Mouse (Mus musculus): ENCODE measurements around the gene Tdrd9. TPM values are rescaled to one million over a fixed set of nuclear protein-coding genes. Genes with fewer than 3 reads are reported as not detected.

Tdrd9 gene
- 0.19 and 0.88 TPM in 2 replicates for polyA plus RNA-seq (2015; fragmentation: Nextera tagmentation; extraction: Ambion mirVana)

GRCm38 (mm10) chr12:111971231-111971686 lies at the start of gene Tdrd9:
Tdrd9 (plus strand) TSS chr12:111971559.
- H3K36me3 ChIP-seq, result no peaks in the 10 kb centered on the region
- H3K4me2 ChIP-seq, result no peak within 1 kb of the TSS
- no peaks in the 10 kb centered on the region for H3K27me3 ChIP-seq
- no peak within 1 kb of the TSS for H3K27ac ChIP-seq
- peaks cover 1% of the 10 kb centered on the region; the same call in 1 of the 2 replicates for H3K4me1 ChIP-seq
- no peaks in the 10 kb centered on the region for H3K9me3 ChIP-seq
- H3K4me3 ChIP-seq, result no peak within 1 kb of the TSS
- no peak within 1 kb of the TSS for H3K9ac ChIP-seq
- no peak for ATAC-seq (ENCODE audit: insufficient number of reproducible peaks, low FRiP score, low TSS enrichment, low read depth)
- WGBS, result 80% methylated on average over 18 of the region's 18 CpGs

GRCm38 (mm10) chr12:111923117-111923516 lies 48.2 kb upstream of the Tdrd9 start:
- no peak for ATAC-seq (ENCODE audit: insufficient number of reproducible peaks, low FRiP score, low TSS enrichment, low read depth)
- no peak overlapping the region for H3K27ac ChIP-seq
- H3K4me2 ChIP-seq, result no peak overlapping the region
- H3K27me3 ChIP-seq, result no peaks in the 10 kb centered on the region
- H3K4me3 ChIP-seq, result no peak overlapping the region
- no peaks in the 10 kb centered on the region for H3K36me3 ChIP-seq
- H3K9ac ChIP-seq, result no peak overlapping the region
- no peaks in the 10 kb centered on the region for H3K9me3 ChIP-seq
- WGBS, result 80% methylated on average over 6 of the region's 6 CpGs
- peaks cover 14% of the 10 kb centered on the region for H3K4me1 ChIP-seq

GRCm38 (mm10) chr12:111927338-111927737 lies 44.0 kb upstream of the Tdrd9 start:
- no peaks in the 10 kb centered on the region for H3K36me3 ChIP-seq
- H3K4me3 ChIP-seq, result no peak overlapping the region
- H3K9me3 ChIP-seq, result no peaks in the 10 kb centered on the region
- H3K9ac ChIP-seq, result no peak overlapping the region
- no peak overlapping the region for H3K4me2 ChIP-seq
- no peak overlapping the region for H3K27ac ChIP-seq
- no peaks in the 10 kb centered on the region for H3K27me3 ChIP-seq
- peaks cover 11% of the 10 kb centered on the region for H3K4me1 ChIP-seq
- 64% methylated on average over 1 of the region's 1 CpGs for WGBS
- no peak for ATAC-seq (ENCODE audit: insufficient number of reproducible peaks, low FRiP score, low TSS enrichment, low read depth)

GRCm38 (mm10) chr12:111928411-111928966 lies 42.9 kb upstream of the Tdrd9 start:
- Histone ChIP-seq H3K9me3 (no peaks in the 10 kb centered on the region), H3K4me1 (peaks cover 23% of the 10 kb centered on the region), H3K4me2 (no peak overlapping the region), H3K9ac (no peak overlapping the region), H3K4me3 (no peak overlapping the region), H3K36me3 (no peaks in the 10 kb centered on the region), H3K27ac (no peak overlapping the region), H3K27me3 (no peaks in the 10 kb centered on the region)
- WGBS, result 68% methylated on average over 18 of the region's 18 CpGs
- no peak; the same call in 1 of the 2 replicates for ATAC-seq (ENCODE audit: insufficient number of reproducible peaks, low FRiP score, low TSS enrichment, low read depth)

GRCm38 (mm10) chr12:111931411-111932025 lies 39.8 kb upstream of the Tdrd9 start:
- Histone ChIP-seq H3K4me1 (peaks cover 34% of the 10 kb centered on the region), H3K9ac (no peak overlapping the region), H3K27ac (no peak overlapping the region), H3K36me3 (no peaks in the 10 kb centered on the region), H3K4me2 (no peak overlapping the region), H3K27me3 (no peaks in the 10 kb centered on the region), H3K9me3 (no peaks in the 10 kb centered on the region), H3K4me3 (no peak overlapping the region)
- 80% methylated on average over 9 of the region's 9 CpGs for WGBS
- no peak for ATAC-seq (ENCODE audit: insufficient number of reproducible peaks, low FRiP score, low TSS enrichment, low read depth)

- Histone ChIP-seq H3K27ac (peak overlapping the region; percentile 72), H3K4me2 (no peak overlapping the region), H3K4me1 (peaks cover 35% of the 10 kb centered on the region), H3K4me3 (no peak overlapping the region), H3K27me3 (no peaks in the 10 kb centered on the region), H3K9ac (no peak overlapping the region), H3K9me3 (no peaks in the 10 kb centered on the region), H3K36me3 (no peaks in the 10 kb centered on the region)
- 53% methylated on average over 3 of the region's 3 CpGs for WGBS
- no peak for ATAC-seq (ENCODE audit: insufficient number of reproducible peaks, low FRiP score, low TSS enrichment, low read depth)
These were observed 38.8 kb upstream of the Tdrd9 start for GRCm38 (mm10) chr12:111932513-111932912.

- no peaks in the 10 kb centered on the region for H3K9me3 ChIP-seq
- peaks cover 40% of the 10 kb centered on the region for H3K4me1 ChIP-seq
- H3K9ac ChIP-seq, result no peak overlapping the region
- H3K36me3 ChIP-seq, result no peaks in the 10 kb centered on the region
- no peak overlapping the region for H3K4me2 ChIP-seq
- H3K4me3 ChIP-seq, result no peak overlapping the region
- H3K27me3 ChIP-seq, result no peaks in the 10 kb centered on the region
- peak overlapping the region; percentile 72 for H3K27ac ChIP-seq
- 46% methylated on average over 11 of the region's 11 CpGs for WGBS
- no peak for ATAC-seq (ENCODE audit: insufficient number of reproducible peaks, low FRiP score, low TSS enrichment, low read depth)
These were observed 38.2 kb upstream of the Tdrd9 start for GRCm38 (mm10) chr12:111933032-111933704.

- Histone ChIP-seq H3K4me1 (peaks cover 48% of the 10 kb centered on the region), H3K27me3 (no peaks in the 10 kb centered on the region), H3K4me3 (no peak overlapping the region), H3K36me3 (no peaks in the 10 kb centered on the region), H3K9ac (no peak overlapping the region), H3K9me3 (no peaks in the 10 kb centered on the region), H3K4me2 (no peak overlapping the region), H3K27ac (0 out of 2 replicates have a peak overlapping the region, but pooled peaks have one; percentile 72)
- no peak for ATAC-seq (ENCODE audit: insufficient number of reproducible peaks, low FRiP score, low TSS enrichment, low read depth)
- 62% methylated on average over 2 of the region's 2 CpGs for WGBS
These were observed 37.4 kb upstream of the Tdrd9 start for GRCm38 (mm10) chr12:111933971-111934370.

GRCm38 (mm10) chr12:111936706-111937550 lies 34.4 kb upstream of the Tdrd9 start:
- Histone ChIP-seq H3K27ac (peak overlapping the region; percentile 85), H3K9ac (no peak overlapping the region), H3K4me1 (peaks cover 55% of the 10 kb centered on the region), H3K9me3 (no peaks in the 10 kb centered on the region), H3K36me3 (no peaks in the 10 kb centered on the region), H3K4me3 (no peak overlapping the region), H3K4me2 (peak overlapping the region; percentile 8; the same call in 1 of the 2 replicates), H3K27me3 (no peaks in the 10 kb centered on the region)
- no peak for ATAC-seq (ENCODE audit: insufficient number of reproducible peaks, low FRiP score, low TSS enrichment, low read depth)
- 31% methylated on average over 24 of the region's 24 CpGs for whole genome bisulfite sequencing

GRCm38 (mm10) chr12:111938623-111939177 lies 32.7 kb upstream of the Tdrd9 start:
- peaks cover 47% of the 10 kb centered on the region for H3K4me1 ChIP-seq
- no peak overlapping the region for H3K4me2 ChIP-seq
- H3K4me3 ChIP-seq, result no peak overlapping the region
- no peaks in the 10 kb centered on the region for H3K27me3 ChIP-seq
- H3K9me3 ChIP-seq, result no peaks in the 10 kb centered on the region
- peak overlapping the region; percentile 85 for H3K27ac ChIP-seq
- WGBS, result 11% methylated on average over 1 of the region's 1 CpGs
- ATAC-seq (ENCODE audit: insufficient number of reproducible peaks, low FRiP score, low TSS enrichment, low read depth), result peak; percentile 71
- H3K9ac ChIP-seq, result no peak overlapping the region
- H3K36me3 ChIP-seq, result no peaks in the 10 kb centered on the region

- H3K27me3 ChIP-seq, result no peaks in the 10 kb centered on the region
- H3K9ac ChIP-seq, result no peak overlapping the region
- ATAC-seq (ENCODE audit: insufficient number of reproducible peaks, low FRiP score, low TSS enrichment, low read depth), result no peak
- H3K4me1 ChIP-seq, result peaks cover 34% of the 10 kb centered on the region
- WGBS, result 68% methylated on average over 10 of the region's 10 CpGs
- no peaks in the 10 kb centered on the region for H3K9me3 ChIP-seq
- H3K27ac ChIP-seq, result peak overlapping the region; percentile 63
- H3K4me3 ChIP-seq, result no peak overlapping the region
- no peaks in the 10 kb centered on the region for H3K36me3 ChIP-seq
- no peak overlapping the region for H3K4me2 ChIP-seq
These were observed 27.8 kb upstream of the Tdrd9 start for GRCm38 (mm10) chr12:111943421-111944064.

Measured in limb, embryonic 15.5 days (tissue).